Mouse (Mus musculus) left cerebral cortex, adult 2 months (tissue): Measurements from ENCODE around the gene Olfr420. TPM values are rescaled to one million over a fixed set of nuclear protein-coding genes. Genes with fewer than 3 reads are reported as not detected.

Experiments
- DNase-seq, 2 experiments: peaks; one replicate each; pipeline ENCODE4 v3.0.0; 2021 to 2022; ENCODE audit warnings: low spot score in 2 of 2, mixed read lengths in 1 of 2; ENCODE audit errors: extremely low spot score in 1 of 2
- H3K27ac ChIP-seq: fragments of 200-600 bp; 2 replicates; pipeline ENCODE4 v1.8.1; 2022
- H3K4me3 ChIP-seq: fragments of 200-600 bp; 2 replicates; pipeline ENCODE4 v1.8.1; 2022
- CTCF ChIP-seq: fragments of 200-600 bp; IDR thresholded peaks from 2 replicates; pipeline ENCODE4 v1.8.1; 2022; ENCODE audit warnings: antibody characterized with exemption, mild to moderate bottlenecking, moderate library complexity
- intact Hi-C: fragments of 180-260 bp; cut with DNase I; formaldehyde crosslinking; loops from one replicate; pipeline ENCODE4 v1.15.1; 2025
- long read RNA-seq, 2 experiments: library from polyadenylated mRNA; stranded (forward); transcript quantifications; one replicate each; pipeline ENCODE4 v2.0.0; 2021; ENCODE audit warnings: borderline mapping rate in 2 of 2
- total RNA-seq, 2 experiments: library from RNA; stranded (reverse); gene quantifications; 2 replicates each; pipeline ENCODE4 v1.2.3; 2021

Gene Olfr420
- total RNA-seq: not detected
- long read RNA-seq, experiment 1: 0 reads
- long read RNA-seq, experiment 2: 0 reads

DNA sequence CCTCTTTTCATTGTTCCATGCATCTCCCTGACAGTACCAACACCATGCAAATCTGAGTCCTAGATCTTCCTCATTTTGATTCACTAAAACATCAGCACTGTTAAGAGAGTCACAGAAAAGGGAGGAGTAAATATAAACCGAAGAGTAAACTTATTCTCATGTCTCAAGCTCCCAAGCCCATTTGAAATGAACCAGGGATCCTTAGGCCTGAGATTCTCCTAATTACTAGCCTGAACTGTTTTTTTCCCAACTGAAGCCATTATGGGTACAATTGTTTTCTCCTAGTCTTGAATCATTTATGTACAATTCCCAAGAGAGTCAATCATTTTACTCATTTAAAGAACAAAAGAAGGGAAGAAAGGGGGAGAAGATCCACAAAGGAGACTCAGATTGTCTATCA, at the start of gene Olfr420:
Olfr420 (plus strand) TSS at position 301 of the 400 bp plus-strand sequence.
- no peak within 1 kb of the TSS for H3K4me3 ChIP-seq
- DNase-seq: no peak
- intact Hi-C loops: no loop called here
- no peak within 1 kb of the TSS for H3K27ac ChIP-seq
- no peak for TF ChIP-seq CTCF

GRCm38 (mm10) chr1:174121062-174121461, 34.4 kb upstream of the Olfr420 start, which contains the start of gene Olfr231:
TSS of gene Olfr231 (minus strand) at chr1:174121162.
- no peak for TF ChIP-seq CTCF
- no peak for DNase-seq
- intact Hi-C loops: no loop called here

DNA sequence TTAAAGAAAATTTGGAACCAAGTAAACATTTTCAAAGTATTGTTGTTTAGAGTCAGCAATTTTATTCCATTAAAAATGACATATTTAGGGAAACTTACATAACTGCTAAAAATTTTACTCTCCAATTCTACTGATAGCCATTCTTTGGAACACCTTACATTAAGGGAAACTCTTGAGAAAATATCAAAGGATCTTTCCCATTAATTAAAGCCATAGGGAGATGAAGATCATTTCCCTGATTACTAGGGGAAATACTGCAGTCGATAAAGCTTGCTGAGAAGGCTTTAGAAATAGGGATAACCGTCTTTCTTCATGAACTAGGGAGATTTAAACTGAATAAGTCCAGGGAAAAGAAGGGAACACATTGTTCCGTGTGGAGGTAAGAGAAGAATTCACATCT, 24.2 kb upstream of the Olfr420 start, which contains the start of gene Olfr424:
Olfr424 (plus strand) TSS at position 301 of the 400 bp plus-strand sequence.
- Histone ChIP-seq H3K27ac (no peak within 1 kb of the TSS), H3K4me3 (no peak within 1 kb of the TSS)
- no peak for TF ChIP-seq CTCF
- intact Hi-C loops: no loop called here
- DNase-seq: no peak

More at GRCm38 (mm10) chr1:174121062-174121461, 34.4 kb upstream of the Olfr420 start, which contains the start of gene Olfr231:
- Histone ChIP-seq H3K4me3 (no peak within 1 kb of the TSS), H3K27ac (no peak within 1 kb of the TSS)

DNA sequence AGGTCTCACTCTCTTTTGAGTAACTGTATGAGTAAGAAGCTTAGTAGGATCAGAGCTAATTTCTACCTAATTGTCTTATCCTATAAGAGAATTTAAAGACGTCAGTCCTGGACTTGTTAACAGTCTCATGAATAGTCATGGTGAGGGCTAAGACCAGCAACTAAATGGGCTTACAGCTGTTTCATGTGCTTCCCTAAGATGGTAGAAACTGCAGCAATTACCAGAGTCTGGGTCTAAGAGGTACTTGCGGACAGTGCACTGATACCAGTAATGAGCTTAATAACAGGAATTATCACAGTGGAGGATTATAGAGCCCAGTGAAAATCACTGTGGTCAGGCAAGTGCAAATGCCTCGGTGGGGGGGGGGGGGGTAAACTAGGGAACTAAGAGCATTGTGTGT, 23.4 kb upstream of the Olfr420 start:
- TF ChIP-seq CTCF: no peak
- DNase-seq: no peak
- intact Hi-C loops: no loop called here
- no peak overlapping the region for H3K4me3 ChIP-seq
- H3K27ac ChIP-seq: no peak overlapping the region

DNA sequence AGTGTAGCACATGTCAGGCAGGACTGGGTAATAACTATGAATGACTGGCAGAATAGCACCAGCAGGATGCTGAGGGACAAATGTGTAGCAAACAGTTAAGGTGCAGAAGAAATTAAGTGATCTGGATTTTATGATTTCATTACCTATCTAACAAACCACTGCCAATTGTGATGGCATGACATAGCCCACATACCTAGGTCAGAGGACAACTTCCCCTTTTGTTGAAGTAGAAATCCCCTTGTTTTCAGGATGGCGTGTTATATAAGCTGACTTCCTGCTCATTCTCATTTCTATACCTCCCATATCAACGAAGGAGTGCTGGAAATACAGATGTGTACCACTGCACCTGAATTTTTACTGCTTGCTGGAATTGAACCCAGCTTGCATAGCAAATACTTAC, 14.0 kb upstream of the Olfr420 start:
- no peak for DNase-seq
- intact Hi-C loops: no loop called here
- Histone ChIP-seq H3K4me3 (no peak overlapping the region), H3K27ac (no peak overlapping the region)
- no peak for TF ChIP-seq CTCF

DNA sequence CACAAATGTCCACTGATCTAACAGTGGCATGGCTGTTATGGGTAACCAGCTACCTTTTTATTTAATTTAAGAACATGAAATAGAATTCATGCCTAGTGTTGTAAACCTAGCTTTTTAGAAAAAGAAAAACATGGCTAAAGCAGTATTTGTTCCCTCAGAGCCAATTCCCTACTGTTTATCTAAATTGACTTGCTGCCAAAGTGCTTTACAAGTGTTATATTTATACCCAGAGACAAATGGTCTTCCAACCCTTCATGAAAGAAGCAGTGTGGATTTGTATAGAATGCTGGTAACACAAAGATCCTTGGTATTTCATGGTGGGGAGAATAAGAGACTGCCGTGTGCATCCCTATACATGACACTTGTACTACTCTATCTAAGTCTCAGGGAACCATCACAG, 8.7 kb upstream of the Olfr420 start:
- TF ChIP-seq CTCF: no peak
- no peak overlapping the region for H3K27ac ChIP-seq
- no peak overlapping the region for H3K4me3 ChIP-seq
- intact Hi-C loops: no loop called here
- DNase-seq: no peak

- no peak for DNase-seq
- intact Hi-C loops: no loop called here
These were observed 6.1 kb upstream of the Olfr420 start for GRCm38 (mm10) chr1:174149289-174149688.

DNA sequence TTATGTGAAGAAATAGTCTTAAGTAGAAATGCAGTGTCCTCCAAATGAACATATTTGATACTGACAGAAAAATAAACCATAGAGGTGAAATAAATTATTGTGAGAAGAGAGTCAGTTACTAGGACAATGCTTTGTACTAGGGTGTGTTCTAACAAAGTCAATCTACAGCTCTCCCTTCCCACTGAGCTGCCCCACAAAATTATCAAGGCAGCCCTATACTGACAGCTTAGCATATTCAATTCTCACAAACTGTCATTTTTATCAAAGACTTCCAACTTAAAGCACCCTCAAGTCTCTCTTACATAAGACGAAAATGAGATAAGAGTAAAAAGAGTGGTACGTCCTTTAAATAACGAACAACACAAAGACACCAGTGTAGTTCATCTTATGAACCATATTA, 2.2 kb downstream of the Olfr420 start:
- TF ChIP-seq CTCF: no peak
- intact Hi-C loops: no loop called here
- no peak for DNase-seq
- no peak overlapping the region for H3K27ac ChIP-seq
- H3K4me3 ChIP-seq: no peak overlapping the region

More at GRCm38 (mm10) chr1:174149289-174149688, 6.1 kb upstream of the Olfr420 start:
- TF ChIP-seq CTCF: no peak
- no peak overlapping the region for H3K4me3 ChIP-seq
- H3K27ac ChIP-seq: no peak overlapping the region

GRCm38 (mm10) chr1:174158512-174158911, 3.1 kb downstream of the Olfr420 start:
- intact Hi-C loops: no loop called here
- Histone ChIP-seq H3K4me3 (no peak overlapping the region), H3K27ac (no peak overlapping the region)
- DNase-seq: no peak
- no peak for TF ChIP-seq CTCF

DNA sequence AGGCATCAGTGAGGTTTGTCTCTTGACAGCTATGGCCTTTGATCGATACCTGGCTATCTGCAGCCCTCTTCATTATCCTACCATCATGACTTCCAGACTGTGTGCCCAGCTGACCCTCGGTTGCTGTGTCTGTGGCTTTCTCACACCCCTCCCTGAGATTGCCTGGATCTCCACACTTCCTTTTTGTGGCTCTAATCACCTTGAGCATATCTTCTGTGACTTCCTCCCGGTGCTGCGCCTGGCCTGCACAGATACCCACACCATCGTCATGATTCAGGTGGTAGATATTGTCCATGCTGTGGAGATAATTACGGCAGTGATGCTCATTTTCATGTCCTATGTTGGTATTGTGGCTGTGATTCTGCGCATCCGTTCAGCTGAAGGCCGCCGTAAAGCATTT, 3.7 kb downstream of the Olfr420 start:
- intact Hi-C loops: no loop called here
- no peak overlapping the region for H3K27ac ChIP-seq
- DNase-seq: no peak
- no peak overlapping the region for H3K4me3 ChIP-seq
- no peak for TF ChIP-seq CTCF

- no peak for DNase-seq
- H3K4me3 ChIP-seq: no peak overlapping the region
- intact Hi-C loops: loop anchor here (2.0 kb wide), 1 partner anchor 298 kb away; no protein-coding TSS in a partner anchor
These were observed 13.6 kb downstream of the Olfr420 start for GRCm38 (mm10) chr1:174169024-174169423.

GRCm38 (mm10) chr1:174170706-174171501, 15.5 kb downstream of the Olfr420 start:
- no peak overlapping the region for H3K27ac ChIP-seq
- H3K4me3 ChIP-seq: no peak overlapping the region
- TF ChIP-seq CTCF: no peak
- intact Hi-C loops: no loop called here
- no peak for DNase-seq

More at GRCm38 (mm10) chr1:174169024-174169423, 13.6 kb downstream of the Olfr420 start:
- no peak overlapping the region for H3K27ac ChIP-seq
- TF ChIP-seq CTCF: no peak
